Mouse (Mus musculus) frontal cortex, postnatal 10 days (tissue): ENCODE results near the gene Adk.

Experiments used
- DNase-seq, 2 experiments: peaks; one replicate each; pipeline ENCODE4 v3.0.0; 2022; ENCODE audit warnings: low spot score in 2 of 2, mixed read lengths in 1 of 2

Gene Adk

GRCm38 (mm10) chr14:21052112-21052780 is at the start of gene Adk, which contains the start of gene Ap3m1:
Adk (plus strand) TSS chr14:21052574.
Ap3m1 (minus strand) TSS chr14:21052508.
- DNase-seq: peak; percentile 85 to 91

GRCm38 (mm10) chr14:21013800-21014334 is 38.5 kb upstream of the Adk start:
- no peak for DNase-seq

GRCm38 (mm10) chr14:21017871-21018270 is 34.5 kb upstream of the Adk start:
- no peak for DNase-seq

GRCm38 (mm10) chr14:21018977-21019376 is 33.4 kb upstream of the Adk start:
- DNase-seq: no peak

GRCm38 (mm10) chr14:21020435-21020834 is 31.9 kb upstream of the Adk start:
- peak; percentile 31 to 59 for DNase-seq

GRCm38 (mm10) chr14:21027542-21027941 is 24.8 kb upstream of the Adk start:
- no peak for DNase-seq

GRCm38 (mm10) chr14:21029025-21029659 is 23.2 kb upstream of the Adk start:
- DNase-seq: no peak

GRCm38 (mm10) chr14:21031783-21032511 is 20.4 kb upstream of the Adk start:
- no peak for DNase-seq

- DNase-seq: no peak
Measured at GRCm38 (mm10) chr14:21034271-21034670, 18.1 kb upstream of the Adk start.

GRCm38 (mm10) chr14:21034791-21035190 is 17.6 kb upstream of the Adk start:
- no peak for DNase-seq

- no peak for DNase-seq
Measured at GRCm38 (mm10) chr14:21039077-21039476, 13.3 kb upstream of the Adk start.

GRCm38 (mm10) chr14:21039623-21040022 is 12.8 kb upstream of the Adk start:
- no peak for DNase-seq

GRCm38 (mm10) chr14:21047840-21048239 is 4.5 kb upstream of the Adk start:
- no peak for DNase-seq

GRCm38 (mm10) chr14:21048879-21049278 is 3.5 kb upstream of the Adk start:
- DNase-seq: no peak

- DNase-seq: no peak
Measured at GRCm38 (mm10) chr14:21050734-21051133, 1.6 kb upstream of the Adk start.

GRCm38 (mm10) chr14:21051380-21052111 is 828 bp upstream of the Adk start:
- DNase-seq: no peak

GRCm38 (mm10) chr14:21052781-21053130 is 382 bp downstream of the Adk start:
- peak; percentile 70 to 76 for DNase-seq

- DNase-seq: no peak
Measured at GRCm38 (mm10) chr14:21053151-21053550, 777 bp downstream of the Adk start.

- no peak for DNase-seq
Measured at GRCm38 (mm10) chr14:21053586-21053985, 1.2 kb downstream of the Adk start.

GRCm38 (mm10) chr14:21058972-21059371 is 6.6 kb downstream of the Adk start:
- DNase-seq: no peak

- DNase-seq: no peak
Measured at GRCm38 (mm10) chr14:21062766-21063513, 10.6 kb downstream of the Adk start.
